Mouse (Mus musculus) forebrain, embryonic 11.5 days (tissue): Measurements from ENCODE around the gene Arhgap42. TPM values are rescaled to one million over a fixed set of nuclear protein-coding genes. Genes with fewer than 3 reads are reported as not detected.

ENCODE experiments used
- ATAC-seq: fragments of 200-750 bp; cut with Nextera tagmentation; replicated peaks from 2 replicates; pipeline ENCODE4 v1.8.0; 2017; ENCODE audit warnings: moderate TSS enrichment; ENCODE audit not compliant: low FRiP score
- DNase-seq: peaks from one replicate; pipeline ENCODE4 v3.0.0-alpha.2; 2017; ENCODE audit warnings: low spot score
- H3K27ac ChIP-seq: fragments of 300-500 bp; sonication (generic); 2 replicates; pipeline ENCODE4 v1.5.1; 2014; ENCODE audit warnings: low read depth, low read length
- H3K27me3 ChIP-seq: fragments of 300-500 bp; sonication (generic); 2 replicates; pipeline ENCODE4 v1.6.1; 2014; ENCODE audit warnings: mild to moderate bottlenecking, low read length, mixed read lengths; ENCODE audit not compliant: control insufficient read depth, insufficient read depth
- H3K36me3 ChIP-seq: fragments of 300-500 bp; sonication (generic); 2 replicates; pipeline ENCODE4 v1.6.1; 2014; ENCODE audit warnings: mild to moderate bottlenecking, low read length, moderate library complexity, mixed read lengths; ENCODE audit not compliant: control insufficient read depth, insufficient read depth
- H3K4me1 ChIP-seq: fragments of 300-500 bp; sonication (generic); replicated peaks from 2 replicates; pipeline ENCODE4 v1.6.1; 2014; ENCODE audit warnings: low read length, mixed read lengths; ENCODE audit not compliant: control insufficient read depth, insufficient read depth
- H3K4me2 ChIP-seq: fragments of 300-500 bp; sonication (generic); 2 replicates; pipeline ENCODE4 v1.6.1; 2014; ENCODE audit warnings: low read depth, mild to moderate bottlenecking, low read length, moderate library complexity, mixed read lengths; ENCODE audit not compliant: severe bottlenecking
- H3K4me3 ChIP-seq: fragments of 300-500 bp; sonication (generic); 2 replicates; pipeline ENCODE4 v1.5.1; 2014; ENCODE audit warnings: low read depth, low read length
- H3K9ac ChIP-seq: fragments of 300-500 bp; sonication (generic); 2 replicates; pipeline ENCODE4 v1.6.1; 2014; ENCODE audit warnings: low read length
- H3K9me3 ChIP-seq: fragments of 300-500 bp; sonication (generic); 2 replicates; pipeline ENCODE4 v1.6.1; 2016; ENCODE audit warnings: low read length, mixed read lengths; ENCODE audit not compliant: control insufficient read depth
- WGBS: fragments of 180-500 bp; shearing (Covaris S2); extraction: QIAGEN DNeasy Blood & Tissue Kit; methylation state at CpG from one replicate; pipeline ENCODE4 v1.1.7; 2014; 5-methylcytosine and 5-hydroxymethylcytosine counted together
- polyA plus RNA-seq: library from polyadenylated mRNA; unstranded; fragments of >200 nt; fragmentation: Nextera tagmentation; extraction: Ambion mirVana; gene quantifications from 2 replicates; pipeline ENCODE4 v1.2.1, GENCODE M21; 2014

Gene Arhgap42
- polyA plus RNA-seq, 1 experiment from 2014 or later, result 20.6 TPM

DNA sequence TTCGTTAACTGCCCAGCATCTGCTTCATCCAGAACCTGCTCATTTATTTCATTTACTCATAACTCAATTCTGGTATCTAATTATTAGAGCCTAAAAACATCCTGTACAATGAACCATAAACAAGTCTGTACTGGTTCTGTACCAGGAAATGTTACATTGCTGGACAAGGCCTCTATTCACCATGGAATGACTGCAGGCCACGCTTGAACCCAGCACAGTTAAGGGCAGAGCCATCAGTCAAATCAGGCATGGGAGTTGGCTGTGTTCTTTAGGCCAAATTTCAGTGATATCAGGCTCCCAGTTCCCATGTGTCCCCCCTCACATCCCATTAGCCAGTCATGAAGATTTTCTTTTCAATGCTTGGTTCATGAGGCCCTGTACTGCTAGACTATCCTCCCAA is 20.6 kb downstream of the Arhgap42 start:
- ATAC-seq (no peak), DNase-seq (no peak)
- H3K4me3 ChIP-seq, result no peak overlapping the region
- H3K27ac ChIP-seq, result no peak overlapping the region
- no peak overlapping the region for H3K9ac ChIP-seq
- 82% methylated on average over 2 of the region's 2 CpGs for WGBS
- no peaks in the 10 kb centered on the region for H3K36me3 ChIP-seq
- H3K9me3 ChIP-seq, result no peaks in the 10 kb centered on the region
- H3K4me2 ChIP-seq, result no peak overlapping the region
- H3K4me1 ChIP-seq, result no peaks in the 10 kb centered on the region
- no peaks in the 10 kb centered on the region for H3K27me3 ChIP-seq

DNA sequence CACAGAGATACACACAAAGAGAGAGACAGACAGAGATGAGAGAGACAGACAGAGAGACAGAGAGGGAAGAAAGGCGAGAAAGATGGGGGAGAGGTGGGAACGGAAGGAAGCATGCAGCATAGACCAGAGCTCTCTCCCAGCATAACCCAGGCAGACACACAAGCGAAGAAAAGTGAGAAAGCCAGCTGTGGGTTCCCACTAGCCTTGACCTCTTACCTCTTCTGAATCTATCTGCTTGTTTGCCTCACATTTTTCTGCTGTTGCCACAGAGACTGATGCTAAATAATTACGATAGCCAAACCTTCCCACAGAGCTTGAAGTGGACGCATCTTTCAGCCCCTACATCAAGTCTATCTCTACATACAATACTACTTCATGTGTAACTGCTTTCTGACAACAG is 24.1 kb downstream of the Arhgap42 start:
- DNase-seq, result no peak
- H3K9ac ChIP-seq, result no peak overlapping the region
- H3K9me3 ChIP-seq, result no peaks in the 10 kb centered on the region
- no peak overlapping the region for H3K27ac ChIP-seq
- no peaks in the 10 kb centered on the region for H3K36me3 ChIP-seq
- no peaks in the 10 kb centered on the region for H3K27me3 ChIP-seq
- no peak for ATAC-seq
- H3K4me1 ChIP-seq, result no peaks in the 10 kb centered on the region
- 66% methylated on average over 5 of the region's 5 CpGs for WGBS
- no peak overlapping the region for H3K4me2 ChIP-seq
- no peak overlapping the region for H3K4me3 ChIP-seq

DNA sequence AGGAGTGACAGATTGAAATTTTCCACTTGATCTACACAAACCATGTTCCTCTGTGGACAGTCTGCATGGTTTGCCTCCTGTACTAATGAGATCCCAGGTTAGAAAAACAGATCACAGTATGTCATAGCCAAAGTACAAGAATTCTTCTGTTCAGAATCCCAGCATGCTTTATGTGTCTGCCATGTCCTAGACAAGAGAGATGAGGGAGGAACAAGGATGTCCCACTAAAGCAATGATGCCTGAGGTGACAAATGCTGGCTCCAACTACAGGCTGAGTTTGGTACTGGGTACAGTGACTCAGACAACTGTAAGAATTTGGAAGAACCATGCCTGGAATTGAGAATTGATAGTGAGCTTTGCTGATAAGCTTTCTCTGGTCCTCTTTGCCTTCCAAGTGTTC is 24.6 kb downstream of the Arhgap42 start:
- no peaks in the 10 kb centered on the region for H3K27me3 ChIP-seq
- H3K36me3 ChIP-seq, result no peaks in the 10 kb centered on the region
- DNase-seq, result no peak
- H3K4me2 ChIP-seq, result no peak overlapping the region
- no peak overlapping the region for H3K9ac ChIP-seq
- no peak overlapping the region for H3K27ac ChIP-seq
- no peaks in the 10 kb centered on the region for H3K4me1 ChIP-seq
- H3K9me3 ChIP-seq, result no peaks in the 10 kb centered on the region
- no peak for ATAC-seq
- H3K4me3 ChIP-seq, result no peak overlapping the region

DNA sequence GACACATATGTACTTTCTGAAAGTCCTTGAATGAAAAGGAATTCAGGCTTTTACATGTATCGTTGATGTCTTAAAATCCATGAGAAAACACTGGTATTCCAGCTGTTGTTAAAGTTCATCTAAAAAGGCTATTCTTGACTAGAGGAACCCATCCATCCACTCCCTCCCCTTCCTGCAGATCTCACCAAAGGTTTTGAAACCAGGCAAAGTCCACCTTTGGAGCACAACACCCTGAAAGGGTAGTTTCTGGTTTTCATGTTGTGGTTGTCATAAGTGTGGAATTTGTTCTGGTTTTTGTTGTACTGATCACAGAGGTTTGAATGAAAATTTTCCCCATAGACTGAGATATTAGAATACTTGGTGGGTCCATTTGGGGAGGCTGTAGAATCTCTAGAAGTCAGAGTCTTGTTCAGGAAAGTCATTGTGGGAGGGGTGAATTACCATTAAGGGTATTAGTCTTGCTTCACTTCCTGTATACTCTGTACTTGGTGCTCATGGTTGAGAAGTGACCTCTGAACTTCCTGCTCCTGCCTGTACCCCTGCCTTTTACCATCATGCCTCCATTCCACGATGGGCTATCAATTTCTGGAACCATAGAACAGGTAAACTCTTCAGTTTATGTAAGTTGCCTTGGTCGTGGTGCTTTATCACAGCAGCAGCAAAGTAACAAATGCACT is 27.4 kb downstream of the Arhgap42 start:
- Histone ChIP-seq H3K4me1 (no peaks in the 10 kb centered on the region), H3K36me3 (no peaks in the 10 kb centered on the region), H3K27me3 (no peaks in the 10 kb centered on the region), H3K4me3 (no peak overlapping the region), H3K4me2 (no peak overlapping the region), H3K9me3 (no peaks in the 10 kb centered on the region), H3K27ac (no peak overlapping the region), H3K9ac (no peak overlapping the region)
- 87% methylated on average over 3 of the region's 3 CpGs for WGBS
- no peak for ATAC-seq
- no peak for DNase-seq

DNA sequence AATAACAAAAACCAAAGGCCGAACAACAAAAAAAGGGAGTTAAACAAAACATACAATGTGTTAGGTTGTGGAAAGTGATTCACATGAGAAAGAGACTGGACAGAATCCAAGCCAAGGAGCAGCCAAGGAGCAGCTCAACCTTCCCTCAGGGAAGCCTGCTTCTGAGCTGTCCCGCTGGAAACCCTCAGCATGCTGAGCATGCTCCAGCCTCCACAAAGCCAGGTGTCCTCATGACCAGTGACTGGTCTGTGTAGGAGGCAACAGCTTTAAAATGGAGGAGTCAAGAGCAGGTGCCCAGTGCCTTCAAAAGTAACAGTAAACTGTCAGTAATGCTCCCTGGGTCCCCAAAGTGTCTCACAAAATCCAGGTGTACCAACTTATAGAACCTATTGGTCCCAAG is 28.4 kb downstream of the Arhgap42 start:
- DNase-seq (no peak), ATAC-seq (no peak)
- Histone ChIP-seq H3K4me1 (no peaks in the 10 kb centered on the region), H3K9ac (no peak overlapping the region), H3K9me3 (no peaks in the 10 kb centered on the region), H3K36me3 (no peaks in the 10 kb centered on the region), H3K4me3 (no peak overlapping the region), H3K27me3 (no peaks in the 10 kb centered on the region), H3K4me2 (no peak overlapping the region), H3K27ac (no peak overlapping the region)
- WGBS, result 89% methylated on average over 2 of the region's 2 CpGs

DNA sequence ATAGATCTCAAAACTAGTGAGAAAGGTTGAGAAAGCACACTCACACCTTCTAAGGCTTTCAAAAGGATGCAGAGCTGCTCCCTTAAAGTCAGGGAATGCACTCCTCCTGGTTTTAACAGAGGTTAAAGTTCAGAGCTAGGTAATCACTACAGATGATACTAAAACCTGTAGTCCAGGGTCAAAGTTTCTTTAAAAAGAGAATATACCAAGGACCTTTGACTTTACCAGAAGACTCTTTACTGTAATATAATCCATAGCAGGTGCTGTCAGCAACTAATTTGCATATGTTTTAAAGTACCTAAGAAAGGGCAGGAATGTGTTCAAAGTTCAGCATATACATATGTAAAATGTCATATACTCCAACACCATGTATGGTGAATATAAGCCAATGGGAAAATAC is 30.7 kb downstream of the Arhgap42 start:
- H3K9ac ChIP-seq, result no peak overlapping the region
- H3K4me1 ChIP-seq, result no peaks in the 10 kb centered on the region
- H3K4me2 ChIP-seq, result no peak overlapping the region
- ATAC-seq, result no peak
- H3K27ac ChIP-seq, result no peak overlapping the region
- DNase-seq, result no peak
- H3K27me3 ChIP-seq, result no peaks in the 10 kb centered on the region
- no peak overlapping the region for H3K4me3 ChIP-seq
- no peaks in the 10 kb centered on the region for H3K9me3 ChIP-seq
- no peaks in the 10 kb centered on the region for H3K36me3 ChIP-seq

DNA sequence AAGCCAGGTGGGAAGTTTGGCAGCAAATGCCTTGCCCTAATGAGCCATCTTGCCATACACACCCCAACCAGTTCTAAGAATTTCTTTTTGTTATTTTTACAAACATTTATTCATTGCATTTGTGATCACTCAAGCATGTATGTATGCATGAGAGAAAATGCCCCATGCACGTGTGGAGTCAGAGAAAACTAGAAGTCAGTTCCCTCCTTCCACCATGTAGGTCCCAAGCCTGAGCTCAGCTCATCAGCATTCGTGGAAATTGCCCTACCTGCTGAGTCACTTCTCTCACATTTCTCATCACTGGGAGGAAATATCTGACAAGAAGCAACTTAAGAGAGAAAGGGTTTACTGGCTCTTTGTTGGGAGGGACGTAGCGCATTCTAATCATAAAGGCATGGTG is 31.6 kb downstream of the Arhgap42 start:
- Histone ChIP-seq H3K27me3 (no peaks in the 10 kb centered on the region), H3K4me2 (no peak overlapping the region), H3K9ac (no peak overlapping the region), H3K9me3 (no peaks in the 10 kb centered on the region), H3K27ac (no peak overlapping the region), H3K4me3 (no peak overlapping the region), H3K36me3 (no peaks in the 10 kb centered on the region), H3K4me1 (no peaks in the 10 kb centered on the region)
- WGBS, result 79% methylated on average over 4 of the region's 4 CpGs
- no peak for DNase-seq
- no peak for ATAC-seq

DNA sequence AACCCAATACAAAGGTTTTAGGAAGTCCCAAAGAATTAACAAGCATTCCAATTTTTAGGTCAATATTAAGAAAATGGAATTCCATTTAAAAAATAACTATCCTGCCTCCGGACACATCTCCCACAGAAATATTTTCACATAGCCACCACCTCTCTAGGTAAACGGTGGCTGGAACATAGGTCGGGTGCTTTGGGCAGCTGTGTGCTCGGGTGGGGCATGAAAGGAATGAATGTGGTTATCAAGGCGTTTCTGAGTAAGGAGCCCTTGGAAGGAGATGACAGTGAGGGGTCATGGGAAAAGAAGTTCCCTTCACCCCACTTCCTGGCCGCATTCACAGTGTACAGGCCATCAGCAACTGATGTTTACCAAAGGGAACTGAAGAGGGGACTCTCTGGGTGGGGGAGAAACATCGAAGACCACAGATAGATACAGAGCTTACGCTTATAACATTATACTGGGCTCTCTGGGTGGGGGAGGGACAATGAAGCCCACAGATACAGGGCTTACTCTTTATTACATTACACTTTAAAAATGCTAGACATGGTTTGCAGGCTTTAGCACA is 38.0 kb downstream of the Arhgap42 start:
- Histone ChIP-seq H3K27ac (no peak overlapping the region), H3K9ac (no peak overlapping the region), H3K4me2 (no peak overlapping the region), H3K9me3 (peaks cover 2% of the 10 kb centered on the region; the same call in 1 of the 2 replicates), H3K4me1 (no peaks in the 10 kb centered on the region; the same call in 1 of the 2 replicates), H3K27me3 (no peaks in the 10 kb centered on the region), H3K36me3 (no peaks in the 10 kb centered on the region), H3K4me3 (no peak overlapping the region)
- DNase-seq (no peak), ATAC-seq (0 out of 2 replicates have a peak, but pooled peaks have one; percentile 42)
- WGBS, result 77% methylated on average over 8 of the region's 8 CpGs
